Mouse (Mus musculus) embryonic facial prominence, embryonic 11.5 days (tissue): Measurements from ENCODE around the gene H2al1a. TPM values are rescaled to one million over a fixed set of nuclear protein-coding genes. Genes with fewer than 3 reads are reported as not detected.
"Not testable (repeated sequence)": the region's sequence is repeated elsewhere in the genome, so short reads cannot be mapped to it uniquely, and the experiment has no call there.

Experiments
- ATAC-seq: fragments of 200-750 bp; cut with Nextera tagmentation; replicated peaks from 2 replicates; pipeline ENCODE4 v1.8.0; 2017; ENCODE audit warnings: low read depth; ENCODE audit not compliant: insufficient number of reproducible peaks, low FRiP score, low TSS enrichment
- DNase-seq: peaks from one replicate; pipeline ENCODE4 v3.0.0-alpha.2; 2015; ENCODE audit warnings: low spot score
- H3K27ac ChIP-seq: fragments of 300-500 bp; sonication (generic); replicated peaks from 2 replicates; pipeline ENCODE4 v1.5.1; 2014; ENCODE audit warnings: mild to moderate bottlenecking, low read depth, low read length, control low read depth
- H3K27me3 ChIP-seq: fragments of 300-500 bp; sonication (generic); 2 replicates; pipeline ENCODE4 v1.6.1; 2014; ENCODE audit warnings: mild to moderate bottlenecking, low read length, moderate library complexity, mixed read lengths; ENCODE audit not compliant: control insufficient read depth, insufficient read depth
- H3K36me3 ChIP-seq: fragments of 300-500 bp; sonication (generic); replicated peaks from 2 replicates; pipeline ENCODE4 v1.6.1; 2014; ENCODE audit warnings: low read depth, mild to moderate bottlenecking, low read length, moderate library complexity, mixed read lengths; ENCODE audit not compliant: control insufficient read depth, insufficient read depth
- H3K4me1 ChIP-seq: fragments of 300-500 bp; sonication (generic); 2 replicates; pipeline ENCODE4 v1.6.1; 2014; ENCODE audit warnings: low read length, mixed read lengths; ENCODE audit not compliant: control insufficient read depth, insufficient read depth
- H3K4me2 ChIP-seq: fragments of 300-500 bp; sonication (generic); 2 replicates; pipeline ENCODE4 v1.6.1; 2014; ENCODE audit warnings: low read depth, mild to moderate bottlenecking, control low read depth, low read length, moderate library complexity
- H3K4me3 ChIP-seq: fragments of 300-500 bp; sonication (generic); 2 replicates; pipeline ENCODE4 v1.5.1; 2014; ENCODE audit warnings: low read depth, low read length, control low read depth
- H3K9ac ChIP-seq: fragments of 300-500 bp; sonication (generic); replicated peaks from 2 replicates; pipeline ENCODE4 v1.6.1; 2014; ENCODE audit warnings: mild to moderate bottlenecking, control low read depth, low read length
- H3K9me3 ChIP-seq: fragments of 300-500 bp; sonication (generic); replicated peaks from 2 replicates; pipeline ENCODE4 v1.6.1; 2016; ENCODE audit warnings: mild to moderate bottlenecking, low read length, inconsistent platforms, mixed read lengths; ENCODE audit not compliant: control insufficient read depth
- WGBS: fragments of 180-500 bp; shearing (Covaris S2); extraction: QIAGEN DNeasy Blood & Tissue Kit; methylation state at CpG from one replicate; pipeline ENCODE4 v1.1.7; 2014; 5-methylcytosine and 5-hydroxymethylcytosine counted together
- polyA plus RNA-seq: library from polyadenylated mRNA; unstranded; fragments of >200 nt; fragmentation: Nextera tagmentation; extraction: Ambion mirVana; gene quantifications from 2 replicates; pipeline ENCODE4 v1.2.1, GENCODE M21; 2014

The H2al1a gene
- polyA plus RNA-seq, 1 experiment from 2014 or later: not detected

- no peaks in the 10 kb centered on the region for H3K9me3 ChIP-seq
- 81% methylated on average over 3 of the region's 3 CpGs for WGBS
- ATAC-seq: no peak
- H3K4me1 ChIP-seq: no peaks in the 10 kb centered on the region
- H3K4me3 ChIP-seq: no peak overlapping the region
- H3K4me2 ChIP-seq: no peak overlapping the region
- no peak for DNase-seq
- no peaks in the 10 kb centered on the region for H3K36me3 ChIP-seq
- no peak overlapping the region for H3K9ac ChIP-seq
- no peak overlapping the region for H3K27ac ChIP-seq
- H3K27me3 ChIP-seq: no peaks in the 10 kb centered on the region
Observed at GRCm38 (mm10) chrX:11273190-11273589, 25.9 kb upstream of the H2al1a start.

- Histone ChIP-seq H3K9ac (no peak overlapping the region), H3K27me3 (no peaks in the 10 kb centered on the region), H3K27ac (no peak overlapping the region), H3K4me3 (no peak overlapping the region), H3K36me3 (no peaks in the 10 kb centered on the region), H3K9me3 (no peaks in the 10 kb centered on the region), H3K4me1 (no peaks in the 10 kb centered on the region), H3K4me2 (no peak overlapping the region)
- DNase-seq: no peak
- 78% methylated on average over 6 of the region's 6 CpGs for WGBS
- ATAC-seq: no peak
Observed at GRCm38 (mm10) chrX:11277083-11277482, 22.0 kb upstream of the H2al1a start.

GRCm38 (mm10) chrX:11280741-11281140 lies 18.3 kb upstream of the H2al1a start:
- Histone ChIP-seq H3K27me3 (no peaks in the 10 kb centered on the region), H3K4me3 (no peak overlapping the region), H3K4me2 (no peak overlapping the region), H3K9me3 (no peaks in the 10 kb centered on the region), H3K9ac (no peak overlapping the region), H3K27ac (no peak overlapping the region), H3K4me1 (no peaks in the 10 kb centered on the region), H3K36me3 (no peaks in the 10 kb centered on the region)
- no peak for ATAC-seq
- 60% methylated on average over 2 of the region's 2 CpGs for WGBS
- no peak for DNase-seq

GRCm38 (mm10) chrX:11288306-11288882 lies 10.7 kb upstream of the H2al1a start:
- Histone ChIP-seq H3K4me1 (no peaks in the 10 kb centered on the region), H3K36me3 (no peaks in the 10 kb centered on the region), H3K27ac (no peak overlapping the region), H3K27me3 (no peaks in the 10 kb centered on the region), H3K4me2 (no peak overlapping the region), H3K4me3 (no peak overlapping the region), H3K9ac (no peak overlapping the region), H3K9me3 (no peaks in the 10 kb centered on the region)
- ATAC-seq (no peak), DNase-seq (no peak)
- 76% methylated on average over 14 of the region's 14 CpGs for WGBS

- Histone ChIP-seq H3K27ac (no peak overlapping the region), H3K4me2 (no peak overlapping the region), H3K27me3 (no peaks in the 10 kb centered on the region), H3K9ac (no peak overlapping the region), H3K4me1 (no peaks in the 10 kb centered on the region), H3K36me3 (no peaks in the 10 kb centered on the region), H3K4me3 (no peak overlapping the region), H3K9me3 (no peaks in the 10 kb centered on the region)
- no peak for DNase-seq
- no peak for ATAC-seq
- 69% methylated on average over 4 of the region's 4 CpGs for WGBS
Observed at GRCm38 (mm10) chrX:11289244-11289643, 9.8 kb upstream of the H2al1a start.

- DNase-seq, H3K36me3 ChIP-seq, H3K27me3 ChIP-seq, ATAC-seq, H3K27ac ChIP-seq, H3K4me3 ChIP-seq, H3K4me2 ChIP-seq, H3K9me3 ChIP-seq, H3K4me1 ChIP-seq, H3K9ac ChIP-seq: not testable (repeated sequence)
- WGBS: 95% methylated on average over 1 of the region's 3 CpGs
Observed at GRCm38 (mm10) chrX:11302132-11302531, 3.1 kb downstream of the H2al1a start, which contains the start of gene H2al1b. H2al1b (plus strand) TSS chrX:11302432.

GRCm38 (mm10) chrX:11305355-11305754 lies 6.3 kb downstream of the H2al1a start, which contains the start of gene H2al1c:
H2al1c (plus strand) TSS chrX:11305655.
- DNase-seq, H3K4me1 ChIP-seq, H3K9ac ChIP-seq, ATAC-seq, H3K4me3 ChIP-seq, H3K4me2 ChIP-seq, H3K27me3 ChIP-seq, H3K36me3 ChIP-seq, H3K9me3 ChIP-seq, H3K27ac ChIP-seq: not testable (repeated sequence)
- WGBS: 70% methylated on average over 2 of the region's 6 CpGs

- not testable (repeated sequence) for H3K4me1 ChIP-seq, H3K27me3 ChIP-seq, ATAC-seq, H3K4me3 ChIP-seq, H3K36me3 ChIP-seq, DNase-seq, H3K4me2 ChIP-seq, H3K27ac ChIP-seq, H3K9me3 ChIP-seq, H3K9ac ChIP-seq
- no CpG with 5 or more reads among the region's 6 CpGs for WGBS
Observed at GRCm38 (mm10) chrX:11308524-11308923, 9.5 kb downstream of the H2al1a start, which contains the start of gene H2al1d. H2al1d (plus strand) TSS chrX:11308824.
